Mouse (Mus musculus) embryonic fibroblast, embryonic 13.5 days (primary cell): ENCODE results near the gene Sfmbt1.

Experiments used
- CTCF ChIP-seq: IDR thresholded peaks from 2 replicates; pipeline ENCODE4 v1.5.1; 2011; ENCODE audit warnings: mild to moderate bottlenecking, control low read depth, low read length, moderate library complexity, borderline replicate concordance; ENCODE audit not compliant: insufficient read depth
- POLR2A ChIP-seq: IDR thresholded peaks from 2 replicates; pipeline ENCODE4 v1.6.1; 2011; ENCODE audit warnings: low read depth, mild to moderate bottlenecking, control low read depth, low read length, moderate library complexity

GRCm38 (mm10) chr14:30857990-30858389 lies 143.3 kb downstream of the Sfmbt1 start:
- TF ChIP-seq CTCF = peak; percentile 35; the same call in 1 of the 2 replicates
- TF ChIP-seq POLR2A = no peak
